Mouse (Mus musculus): ENCODE measurements around the gene Gm49333.

GRCm38 (mm10) chr16:20589366-20589938 is 22.0 kb upstream of the Gm49333 start, which contains the start of gene Vwa5b2:
- TF ChIP-seq CTCF (IDR thresholded peaks at IDR 0.05; ENCODE audit: low read depth) (no peak), EP300 (IDR thresholded peaks at IDR 0.05; ENCODE audit: low read depth) (no peak)

All from liver, postnatal 0 days (tissue).